Mouse (Mus musculus) erythroblast, embryonic 14.5 days (primary cell): ENCODE measurements around the gene Xiap.

Experiments
- GATA1 ChIP-seq: IDR thresholded peaks from 2 replicates; pipeline ENCODE4 v1.6.1; 2012; ENCODE audit warnings: low read length, inconsistent platforms, mixed read lengths
- TAL1 ChIP-seq: IDR thresholded peaks from 3 replicates; pipeline ENCODE4 v1.6.1; 2012; ENCODE audit warnings: low read length, inconsistent platforms, mixed read lengths

GRCm38 (mm10) chrX:42150346-42151023 lies 91.0 kb downstream of the Xiap start:
- no peak for TF ChIP-seq GATA1
- no peak for TF ChIP-seq TAL1
